Mouse (Mus musculus) kidney, embryonic 15.5 days (tissue): ENCODE measurements around the gene Mib2. TPM values are rescaled to one million over a fixed set of nuclear protein-coding genes. Genes with fewer than 3 reads are reported as not detected.
A peak's percentile ranks its signal among the peaks of the same experiment; 100 is the strongest.

Source experiments
- ATAC-seq: fragments of 200-750 bp; cut with Nextera tagmentation; replicated peaks from 2 replicates; pipeline ENCODE4 v1.8.0; 2017; ENCODE audit warnings: moderate TSS enrichment; ENCODE audit not compliant: low FRiP score
- H3K27ac ChIP-seq: fragments of 300-500 bp; sonication (generic); 2 replicates; pipeline ENCODE4 v1.5.1; 2015; ENCODE audit warnings: mild to moderate bottlenecking, inconsistent platforms
- H3K27me3 ChIP-seq: fragments of 300-500 bp; sonication (generic); 2 replicates; pipeline ENCODE4 v1.6.1; 2015; ENCODE audit warnings: inconsistent platforms
- H3K36me3 ChIP-seq: fragments of 300-500 bp; sonication (generic); 2 replicates; pipeline ENCODE4 v1.6.1; 2015; ENCODE audit warnings: inconsistent platforms
- H3K4me1 ChIP-seq: fragments of 300-500 bp; sonication (generic); 2 replicates; pipeline ENCODE4 v1.6.1; 2015; ENCODE audit warnings: inconsistent platforms
- H3K4me2 ChIP-seq: fragments of 300-500 bp; sonication (generic); 2 replicates; pipeline ENCODE4 v1.6.1; 2015; ENCODE audit warnings: moderate library complexity, mild to moderate bottlenecking, inconsistent platforms
- H3K4me3 ChIP-seq: fragments of 300-500 bp; sonication (generic); replicated peaks from 2 replicates; pipeline ENCODE4 v1.5.1; 2015; ENCODE audit warnings: mild to moderate bottlenecking, inconsistent platforms
- H3K9ac ChIP-seq: fragments of 300-500 bp; sonication (generic); 2 replicates; pipeline ENCODE4 v1.6.1; 2015; ENCODE audit warnings: mild to moderate bottlenecking, inconsistent platforms
- H3K9me3 ChIP-seq: fragments of 300-500 bp; sonication (generic); replicated peaks from 2 replicates; pipeline ENCODE4 v1.6.1; 2016; ENCODE audit warnings: inconsistent platforms
- WGBS: fragments of 180-500 bp; shearing (Covaris S2); methylation state at CpG from one replicate; pipeline ENCODE4 v1.1.7; 2015; ENCODE audit warnings: mixed read lengths; 5-methylcytosine and 5-hydroxymethylcytosine counted together
- polyA plus RNA-seq: library from polyadenylated mRNA; unstranded; fragments of >200 nt; fragmentation: Nextera tagmentation; extraction: Ambion mirVana; gene quantifications from 2 replicates; pipeline ENCODE4 v1.2.1, GENCODE M21; 2015

Mib2 gene
- polyA plus RNA-seq, 1 experiment from 2014 or later, result 30.2 TPM

GRCm38 (mm10) chr4:155660641-155661040 is 8.4 kb downstream of the Mib2 start:
- ATAC-seq, result no peak
- H3K36me3 ChIP-seq, result peaks cover 43% of the 10 kb centered on the region
- peaks cover 7% of the 10 kb centered on the region for H3K27me3 ChIP-seq
- 0 out of 2 replicates have a peak, but pooled peaks cover 5% of the 10 kb centered on the region for H3K4me1 ChIP-seq
- H3K27ac ChIP-seq, result no peak overlapping the region
- H3K4me3 ChIP-seq, result no peak overlapping the region
- H3K9me3 ChIP-seq, result no peaks in the 10 kb centered on the region
- no peak overlapping the region for H3K9ac ChIP-seq
- 69% methylated on average over 12 of the region's 12 CpGs for WGBS
- no peak overlapping the region for H3K4me2 ChIP-seq

- peaks cover 34% of the 10 kb centered on the region for H3K36me3 ChIP-seq
- no peak for ATAC-seq
These were observed 10.0 kb downstream of the Mib2 start for GRCm38 (mm10) chr4:155658961-155659360.

GRCm38 (mm10) chr4:155656214-155656751 is 12.7 kb downstream of the Mib2 start:
- no peak overlapping the region for H3K4me3 ChIP-seq

More at GRCm38 (mm10) chr4:155658961-155659360, 10.0 kb downstream of the Mib2 start:
- H3K4me1 ChIP-seq, result peaks cover 21% of the 10 kb centered on the region
- no peaks in the 10 kb centered on the region for H3K9me3 ChIP-seq
- no peak overlapping the region for H3K9ac ChIP-seq
- peaks cover 24% of the 10 kb centered on the region for H3K27me3 ChIP-seq
- H3K4me3 ChIP-seq, result no peak overlapping the region
- no peak overlapping the region for H3K4me2 ChIP-seq
- no peak overlapping the region for H3K27ac ChIP-seq
- 92% methylated on average over 9 of the region's 10 CpGs for WGBS

GRCm38 (mm10) chr4:155654456-155655298 is 14.3 kb downstream of the Mib2 start:
- Histone ChIP-seq H3K9ac (peak overlapping the region; percentile 45), H3K9me3 (no peaks in the 10 kb centered on the region), H3K4me3 (peak overlapping the region; percentile 53), H3K27me3 (peaks cover 51% of the 10 kb centered on the region), H3K27ac (no peak overlapping the region), H3K36me3 (peaks cover 45% of the 10 kb centered on the region), H3K4me1 (peaks cover 49% of the 10 kb centered on the region), H3K4me2 (peak overlapping the region; percentile 83)
- peak; percentile 41 for ATAC-seq
- under 1% methylated on average over 52 of the region's 52 CpGs for WGBS

More at GRCm38 (mm10) chr4:155656214-155656751, 12.7 kb downstream of the Mib2 start:
- H3K36me3 ChIP-seq, result peaks cover 32% of the 10 kb centered on the region
- H3K4me2 ChIP-seq, result no peak overlapping the region
- ATAC-seq, result no peak
- H3K27me3 ChIP-seq, result peaks cover 49% of the 10 kb centered on the region
- no peak overlapping the region for H3K27ac ChIP-seq
- no peaks in the 10 kb centered on the region for H3K9me3 ChIP-seq
- whole genome bisulfite sequencing, result 88% methylated on average over 13 of the region's 13 CpGs
- peaks cover 48% of the 10 kb centered on the region for H3K4me1 ChIP-seq
- 0 out of 2 replicates have a peak overlapping the region, but pooled peaks have one; percentile 1 for H3K9ac ChIP-seq

- no peak overlapping the region for H3K27ac ChIP-seq
- peaks cover 49% of the 10 kb centered on the region for H3K4me1 ChIP-seq
- peaks cover 49% of the 10 kb centered on the region for H3K36me3 ChIP-seq
- peak overlapping the region; percentile 45 for H3K9ac ChIP-seq
- peak overlapping the region; percentile 83 for H3K4me2 ChIP-seq
- no peaks in the 10 kb centered on the region for H3K9me3 ChIP-seq
- 1% methylated on average over 6 of the region's 6 CpGs for WGBS
- ATAC-seq, result 0 out of 2 replicates have a peak, but pooled peaks have one; percentile 3
- peaks cover 51% of the 10 kb centered on the region for H3K27me3 ChIP-seq
- H3K4me3 ChIP-seq, result peak overlapping the region; percentile 53
These were observed 14.9 kb downstream of the Mib2 start for GRCm38 (mm10) chr4:155654183-155654455.

GRCm38 (mm10) chr4:155653451-155654182 is 15.4 kb downstream of the Mib2 start:
- peak overlapping the region; percentile 85 for H3K27ac ChIP-seq
- H3K4me1 ChIP-seq, result peaks cover 49% of the 10 kb centered on the region
- H3K9me3 ChIP-seq, result no peaks in the 10 kb centered on the region
- H3K27me3 ChIP-seq, result peaks cover 51% of the 10 kb centered on the region
- peak overlapping the region; percentile 59 for H3K9ac ChIP-seq
- peak; percentile 10 for ATAC-seq
- peaks cover 49% of the 10 kb centered on the region for H3K36me3 ChIP-seq
- H3K4me2 ChIP-seq, result peak overlapping the region; percentile 83
- H3K4me3 ChIP-seq, result peak overlapping the region; percentile 53
- WGBS, result 2% methylated on average over 31 of the region's 31 CpGs

GRCm38 (mm10) chr4:155653086-155653450 is 15.9 kb downstream of the Mib2 start, which contains the start of gene Mmp23:
Mmp23 (minus strand) TSS chr4:155653384.
- Histone ChIP-seq H3K27ac (peak within 1 kb of the TSS; percentile 85), H3K36me3 (peaks cover 52% of the 10 kb centered on the region), H3K27me3 (peaks cover 51% of the 10 kb centered on the region), H3K4me2 (peak within 1 kb of the TSS; percentile 83), H3K9ac (peak within 1 kb of the TSS; percentile 59), H3K9me3 (no peaks in the 10 kb centered on the region), H3K4me1 (peaks cover 49% of the 10 kb centered on the region), H3K4me3 (peak within 1 kb of the TSS; percentile 53)
- WGBS, result 1% methylated on average over 33 of the region's 33 CpGs
- peak; percentile 69 for ATAC-seq

- no peaks in the 10 kb centered on the region for H3K9me3 ChIP-seq
These were observed 16.5 kb downstream of the Mib2 start for GRCm38 (mm10) chr4:155652283-155653085.

GRCm38 (mm10) chr4:155651553-155652269 is 17.3 kb downstream of the Mib2 start:
- no peaks in the 10 kb centered on the region for H3K9me3 ChIP-seq
- no peak overlapping the region for H3K9ac ChIP-seq
- peak overlapping the region; percentile 83 for H3K4me2 ChIP-seq
- H3K27me3 ChIP-seq, result peaks cover 51% of the 10 kb centered on the region
- H3K27ac ChIP-seq, result peak overlapping the region; percentile 85
- H3K4me1 ChIP-seq, result peaks cover 49% of the 10 kb centered on the region
- peak overlapping the region; percentile 53 for H3K4me3 ChIP-seq
- peak; percentile 45 for ATAC-seq
- 47% methylated on average over 15 of the region's 15 CpGs for WGBS
- H3K36me3 ChIP-seq, result peaks cover 59% of the 10 kb centered on the region

More at GRCm38 (mm10) chr4:155652283-155653085, 16.5 kb downstream of the Mib2 start:
- peak overlapping the region; percentile 53 for H3K4me3 ChIP-seq
- H3K27me3 ChIP-seq, result peaks cover 51% of the 10 kb centered on the region
- peaks cover 49% of the 10 kb centered on the region for H3K4me1 ChIP-seq
- no peak for ATAC-seq
- peak overlapping the region; percentile 83 for H3K4me2 ChIP-seq
- peak overlapping the region; percentile 59 for H3K9ac ChIP-seq
- peaks cover 58% of the 10 kb centered on the region for H3K36me3 ChIP-seq
- H3K27ac ChIP-seq, result peak overlapping the region; percentile 85
- 20% methylated on average over 36 of the region's 36 CpGs for WGBS

GRCm38 (mm10) chr4:155649355-155649754 is 19.6 kb downstream of the Mib2 start:
- Histone ChIP-seq H3K27ac (no peak overlapping the region), H3K36me3 (peaks cover 65% of the 10 kb centered on the region), H3K9ac (no peak overlapping the region), H3K27me3 (peaks cover 31% of the 10 kb centered on the region), H3K4me1 (peaks cover 37% of the 10 kb centered on the region), H3K4me2 (no peak overlapping the region), H3K9me3 (no peaks in the 10 kb centered on the region), H3K4me3 (no peak overlapping the region)
- ATAC-seq, result no peak
- WGBS, result 90% methylated on average over 11 of the region's 11 CpGs

GRCm38 (mm10) chr4:155645721-155646120 is 23.3 kb downstream of the Mib2 start:
- 93% methylated on average over 5 of the region's 5 CpGs for WGBS
- no peak overlapping the region for H3K4me2 ChIP-seq
- H3K27ac ChIP-seq, result no peak overlapping the region
- H3K9me3 ChIP-seq, result no peaks in the 10 kb centered on the region
- no peak overlapping the region for H3K4me3 ChIP-seq
- no peak for ATAC-seq
- H3K27me3 ChIP-seq, result no peaks in the 10 kb centered on the region
- H3K4me1 ChIP-seq, result 0 out of 2 replicates have a peak, but pooled peaks cover under 1% of the 10 kb centered on the region
- no peak overlapping the region for H3K9ac ChIP-seq
- H3K36me3 ChIP-seq, result peaks cover 92% of the 10 kb centered on the region
